Mouse (Mus musculus) forebrain, embryonic 12.5 days (tissue): ENCODE measurements at regions not wholly inside any gene's neighbourhood (a gene's known extent, or its start where the extent isn't known, plus 50 kb on each side); places are given as distances from the start of the nearest gene placed in this dataset.
"Not testable (repeated sequence)": the region's sequence is repeated elsewhere in the genome, so short reads cannot be mapped to it uniquely, and the experiment has no call there.

ENCODE experiments used
- ATAC-seq: fragments of 200-750 bp; cut with Nextera tagmentation; 2 replicates; pipeline ENCODE4 v1.8.0; 2017; ENCODE audit warnings: moderate TSS enrichment; ENCODE audit not compliant: low FRiP score
- H3K27ac ChIP-seq: fragments of 300-500 bp; sonication (generic); 2 replicates; pipeline ENCODE4 v1.5.1; 2016; ENCODE audit warnings: mild to moderate bottlenecking
- H3K27me3 ChIP-seq: fragments of 300-500 bp; sonication (generic); 2 replicates; pipeline ENCODE4 v1.6.1; 2016; ENCODE audit warnings: mild to moderate bottlenecking
- H3K36me3 ChIP-seq: fragments of 300-500 bp; sonication (generic); replicated peaks from 2 replicates; pipeline ENCODE4 v1.6.1; 2016; ENCODE audit warnings: mild to moderate bottlenecking
- H3K4me1 ChIP-seq: fragments of 300-500 bp; sonication (generic); 2 replicates; pipeline ENCODE4 v1.6.1; 2016
- H3K4me2 ChIP-seq: fragments of 300-500 bp; sonication (generic); 2 replicates; pipeline ENCODE4 v1.6.1; 2016; ENCODE audit warnings: mild to moderate bottlenecking, moderate library complexity
- H3K4me3 ChIP-seq: fragments of 300-500 bp; sonication (generic); replicated peaks from 2 replicates; pipeline ENCODE4 v1.5.1; 2016; ENCODE audit warnings: mild to moderate bottlenecking
- H3K9ac ChIP-seq: fragments of 300-500 bp; sonication (generic); 2 replicates; pipeline ENCODE4 v1.6.1; 2016; ENCODE audit warnings: mild to moderate bottlenecking
- H3K9me3 ChIP-seq: fragments of 300-500 bp; sonication (generic); 2 replicates; pipeline ENCODE4 v1.6.1; 2016
- WGBS: fragments of 180-500 bp; shearing (Covaris S2); methylation state at CpG from one replicate; pipeline ENCODE4 v1.1.7; 2016; 5-methylcytosine and 5-hydroxymethylcytosine counted together

DNA sequence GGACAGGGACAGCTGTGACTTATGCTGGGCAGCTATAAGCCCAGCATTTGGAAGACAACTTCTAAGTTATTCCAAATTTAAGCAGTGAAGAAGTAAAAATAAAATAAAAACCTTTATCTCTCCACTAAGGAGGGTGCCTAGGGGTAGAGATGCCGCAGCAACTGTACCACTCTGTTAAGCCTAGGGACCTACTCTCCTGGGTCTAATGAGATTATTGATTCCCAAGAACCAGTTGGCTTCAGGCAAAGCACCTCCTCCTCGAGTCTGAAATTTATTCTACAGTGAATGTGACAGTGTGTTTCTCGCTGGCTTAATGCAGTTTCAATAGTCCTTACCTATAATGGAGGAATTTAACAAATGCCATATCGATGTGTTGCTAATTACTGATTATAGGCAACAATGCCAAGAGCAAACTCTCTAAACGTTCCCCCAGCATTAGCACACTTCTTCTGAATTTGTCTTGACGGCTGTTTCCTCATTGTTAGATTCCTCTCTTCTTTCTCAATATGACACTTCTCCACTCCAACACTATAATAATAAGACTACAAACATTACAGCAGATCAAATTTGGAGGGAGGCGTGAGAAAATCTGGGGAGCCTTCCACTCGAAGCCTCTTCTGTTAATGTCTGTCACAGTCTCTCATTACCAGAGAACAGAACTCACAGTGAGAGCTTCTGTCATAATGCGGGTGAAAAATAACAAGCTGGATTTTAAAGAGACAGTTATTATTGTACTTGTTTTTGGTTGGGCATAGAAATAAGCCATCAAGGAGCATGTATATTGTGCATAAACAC lies 112.6 kb upstream of the Nabp1 start:
- no peak overlapping the region for H3K9ac ChIP-seq
- ATAC-seq, result 0 out of 2 replicates have a peak, but pooled peaks have one; percentile 4
- no peak overlapping the region for H3K4me2 ChIP-seq
- H3K27me3 ChIP-seq, result no peaks in the 10 kb centered on the region; the same call in 1 of the 2 replicates
- H3K27ac ChIP-seq, result no peak overlapping the region
- H3K4me3 ChIP-seq, result no peak overlapping the region
- 50% methylated on average over 9 of the region's 9 CpGs for WGBS
- no peaks in the 10 kb centered on the region for H3K9me3 ChIP-seq
- H3K36me3 ChIP-seq, result no peaks in the 10 kb centered on the region
- peaks cover 10% of the 10 kb centered on the region; the same call in 1 of the 2 replicates for H3K4me1 ChIP-seq

- peaks cover 11% of the 10 kb centered on the region for H3K4me1 ChIP-seq
- H3K27me3 ChIP-seq, result no peaks in the 10 kb centered on the region
- H3K9ac ChIP-seq, result no peak overlapping the region
- WGBS, result 75% methylated on average over 3 of the region's 3 CpGs
- no peak for ATAC-seq
- H3K4me2 ChIP-seq, result no peak overlapping the region
- H3K27ac ChIP-seq, result no peak overlapping the region
- H3K9me3 ChIP-seq, result no peaks in the 10 kb centered on the region
- H3K4me3 ChIP-seq, result no peak overlapping the region
- H3K36me3 ChIP-seq, result no peaks in the 10 kb centered on the region
Measured at GRCm38 (mm10) chr1:51584925-51585424, 106.8 kb upstream of the Nabp1 start.

DNA sequence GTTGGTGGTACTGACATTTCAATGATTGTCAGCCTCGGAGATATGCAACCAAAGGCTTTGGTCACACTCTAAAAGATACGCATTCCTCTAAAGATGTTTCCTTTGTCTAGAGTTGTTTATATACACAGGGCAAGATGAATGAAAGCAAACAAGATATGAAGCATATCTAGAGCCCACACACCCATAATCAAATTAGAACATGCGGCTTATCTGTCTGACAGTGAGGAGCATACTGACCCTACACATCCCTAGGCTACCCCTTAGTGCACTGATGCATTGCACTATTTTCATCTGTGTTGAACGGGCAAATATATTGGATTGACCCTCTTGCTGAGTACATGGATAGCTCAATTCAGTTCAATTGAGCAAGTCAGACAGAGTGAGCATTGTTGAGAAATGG lies 105.6 kb upstream of the Nabp1 start:
- Histone ChIP-seq H3K36me3 (no peaks in the 10 kb centered on the region), H3K4me1 (peaks cover 16% of the 10 kb centered on the region), H3K9ac (no peak overlapping the region), H3K9me3 (no peaks in the 10 kb centered on the region), H3K4me3 (no peak overlapping the region), H3K4me2 (no peak overlapping the region), H3K27me3 (no peaks in the 10 kb centered on the region), H3K27ac (no peak overlapping the region)
- 90% methylated on average over 4 of the region's 4 CpGs for WGBS
- ATAC-seq, result no peak

GRCm38 (mm10) chr1:51580074-51580473 lies 101.8 kb upstream of the Nabp1 start:
- H3K27me3 ChIP-seq, result no peaks in the 10 kb centered on the region
- no peak overlapping the region for H3K4me2 ChIP-seq
- 4% methylated on average over 7 of the region's 7 CpGs for WGBS
- H3K27ac ChIP-seq, result no peak overlapping the region
- ATAC-seq, result no peak
- H3K9ac ChIP-seq, result no peak overlapping the region
- peaks cover 16% of the 10 kb centered on the region for H3K4me1 ChIP-seq
- no peaks in the 10 kb centered on the region for H3K9me3 ChIP-seq
- H3K36me3 ChIP-seq, result no peaks in the 10 kb centered on the region
- H3K4me3 ChIP-seq, result no peak overlapping the region

GRCm38 (mm10) chr1:51577701-51578100 lies 99.5 kb upstream of the Nabp1 start:
- H3K9me3 ChIP-seq, result no peaks in the 10 kb centered on the region
- no peak overlapping the region for H3K27ac ChIP-seq
- no peaks in the 10 kb centered on the region for H3K36me3 ChIP-seq
- H3K4me2 ChIP-seq, result no peak overlapping the region
- no peak overlapping the region for H3K9ac ChIP-seq
- no peak for ATAC-seq
- H3K4me3 ChIP-seq, result no peak overlapping the region
- 94% methylated on average over 2 of the region's 2 CpGs for WGBS
- H3K27me3 ChIP-seq, result no peaks in the 10 kb centered on the region
- H3K4me1 ChIP-seq, result peaks cover 16% of the 10 kb centered on the region

GRCm38 (mm10) chr1:51572314-51573078 lies 94.3 kb upstream of the Nabp1 start:
- 90% methylated on average over 8 of the region's 8 CpGs for WGBS
- H3K4me3 ChIP-seq, result no peak overlapping the region

GRCm38 (mm10) chr1:51569625-51570024 lies 91.4 kb upstream of the Nabp1 start:
- no peaks in the 10 kb centered on the region for H3K27me3 ChIP-seq
- 91% methylated on average over 4 of the region's 4 CpGs for WGBS
- H3K4me2 ChIP-seq, result no peak overlapping the region
- H3K9ac ChIP-seq, result no peak overlapping the region
- ATAC-seq, result no peak
- H3K4me3 ChIP-seq, result no peak overlapping the region
- H3K27ac ChIP-seq, result no peak overlapping the region
- no peaks in the 10 kb centered on the region for H3K9me3 ChIP-seq
- H3K36me3 ChIP-seq, result no peaks in the 10 kb centered on the region
- no peaks in the 10 kb centered on the region for H3K4me1 ChIP-seq

More at GRCm38 (mm10) chr1:51572314-51573078, 94.3 kb upstream of the Nabp1 start:
- Histone ChIP-seq H3K4me1 (no peaks in the 10 kb centered on the region), H3K9ac (no peak overlapping the region), H3K27me3 (no peaks in the 10 kb centered on the region), H3K4me2 (no peak overlapping the region), H3K36me3 (no peaks in the 10 kb centered on the region), H3K27ac (no peak overlapping the region), H3K9me3 (no peaks in the 10 kb centered on the region)
- ATAC-seq, result no peak

DNA sequence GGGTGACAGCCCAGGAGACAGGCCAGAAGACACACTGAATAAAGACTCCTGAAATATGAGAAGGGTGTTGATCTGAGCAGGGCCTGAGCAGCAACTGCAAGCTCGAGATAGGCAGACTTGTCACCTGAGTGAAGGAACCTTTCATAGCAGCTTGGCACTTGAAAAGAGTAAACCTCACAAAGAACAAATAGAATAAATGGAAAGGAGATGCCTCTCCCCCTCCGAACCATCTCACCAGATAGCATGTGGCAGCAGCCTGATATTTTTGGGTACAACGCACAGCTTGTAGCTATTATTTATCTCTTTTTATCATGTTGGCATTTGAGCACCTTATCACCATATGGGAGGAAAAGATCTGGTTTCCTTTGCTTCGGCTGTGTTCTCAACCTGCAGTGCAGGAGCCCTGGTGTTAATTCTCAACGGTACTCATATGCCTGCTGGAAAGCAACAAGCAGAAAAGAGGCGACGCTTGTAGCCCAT lies 88.0 kb upstream of the Nabp1 start:
- Histone ChIP-seq H3K4me1 (no peaks in the 10 kb centered on the region), H3K4me3 (no peak overlapping the region), H3K36me3 (no peaks in the 10 kb centered on the region), H3K9ac (no peak overlapping the region), H3K27ac (no peak overlapping the region), H3K4me2 (no peak overlapping the region), H3K9me3 (no peaks in the 10 kb centered on the region), H3K27me3 (no peaks in the 10 kb centered on the region)
- no peak for ATAC-seq
- WGBS, result 74% methylated on average over 7 of the region's 7 CpGs

DNA sequence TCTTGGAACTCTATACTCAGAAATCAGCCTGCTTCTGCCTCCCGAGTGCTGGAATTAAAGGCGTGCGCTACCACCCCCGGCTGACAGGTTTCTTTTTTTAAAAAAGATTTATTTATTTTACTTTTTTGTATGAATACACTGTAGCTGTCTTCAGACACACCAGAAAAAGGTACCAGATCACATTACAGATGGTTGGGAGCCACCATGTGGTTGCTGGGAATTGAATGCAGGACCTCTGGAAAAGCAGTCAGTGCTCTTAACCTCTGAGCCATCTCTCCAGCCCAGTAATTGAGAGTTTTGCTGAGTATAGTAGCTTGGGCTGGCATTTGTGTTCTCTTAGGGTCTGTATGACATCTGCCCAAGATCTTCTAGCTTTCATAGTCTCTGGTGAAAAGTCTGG lies 78.4 kb upstream of the Nabp1 start:
- H3K9ac ChIP-seq, H3K27me3 ChIP-seq, H3K9me3 ChIP-seq, H3K4me3 ChIP-seq, H3K36me3 ChIP-seq, ATAC-seq, H3K4me2 ChIP-seq, H3K4me1 ChIP-seq, H3K27ac ChIP-seq: not testable (repeated sequence)
- WGBS, result 97% methylated on average over 4 of the region's 4 CpGs

- Histone ChIP-seq H3K36me3 (no peaks in the 10 kb centered on the region), H3K4me1 (no peaks in the 10 kb centered on the region), H3K4me3 (no peak overlapping the region), H3K9ac (no peak overlapping the region), H3K4me2 (no peak overlapping the region), H3K9me3 (no peaks in the 10 kb centered on the region), H3K27ac (no peak overlapping the region), H3K27me3 (no peaks in the 10 kb centered on the region)
- 80% methylated on average over 6 of the region's 6 CpGs for WGBS
- no peak for ATAC-seq
Measured at GRCm38 (mm10) chr1:51553738-51554137, 75.5 kb upstream of the Nabp1 start.

DNA sequence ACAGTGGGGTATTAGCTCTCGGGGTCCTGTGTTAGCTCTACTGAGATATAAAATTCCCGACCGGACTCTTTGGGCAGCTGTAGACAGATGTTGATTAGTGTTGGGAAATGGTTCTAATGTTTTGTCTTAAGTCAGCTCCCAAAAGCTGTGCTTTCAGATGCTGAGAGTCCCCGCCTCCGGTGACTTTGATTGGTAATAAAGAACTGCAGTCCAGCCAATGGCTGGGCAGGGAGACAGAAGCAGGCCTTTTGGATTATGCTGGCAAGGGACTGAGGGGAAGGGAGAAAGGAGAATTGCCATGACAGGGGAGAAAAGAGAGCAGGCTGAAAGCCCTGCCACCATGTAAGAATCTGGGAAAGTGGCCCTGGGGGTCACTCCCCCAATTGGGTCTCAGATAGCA lies 73.4 kb upstream of the Nabp1 start:
- Histone ChIP-seq H3K27ac (no peak overlapping the region), H3K27me3 (no peaks in the 10 kb centered on the region), H3K36me3 (no peaks in the 10 kb centered on the region), H3K9ac (no peak overlapping the region), H3K4me1 (no peaks in the 10 kb centered on the region), H3K4me3 (no peak overlapping the region), H3K4me2 (no peak overlapping the region), H3K9me3 (no peaks in the 10 kb centered on the region)
- ATAC-seq, result no peak
- WGBS, result 64% methylated on average over 5 of the region's 5 CpGs

DNA sequence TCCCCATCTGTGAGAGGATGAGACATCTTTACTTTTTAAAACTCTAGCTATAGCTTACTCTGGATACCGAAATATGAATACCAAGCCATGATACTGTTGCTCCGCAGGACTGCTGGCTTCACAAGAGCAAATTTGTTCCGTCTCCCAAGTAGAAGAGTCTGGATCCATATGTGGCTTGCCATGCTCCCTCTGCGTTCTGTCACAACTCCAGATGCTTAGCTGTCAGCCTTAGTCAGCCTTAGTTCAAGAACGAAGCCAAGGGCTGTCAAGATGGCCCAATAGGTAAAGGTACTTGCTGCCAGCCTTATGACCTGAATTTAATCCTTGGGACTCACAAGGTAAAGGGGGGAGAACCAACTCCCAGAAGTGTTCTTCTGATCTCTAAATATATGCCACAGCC lies 64.6 kb upstream of the Nabp1 start:
- Histone ChIP-seq H3K4me2 (no peak overlapping the region), H3K27ac (no peak overlapping the region), H3K27me3 (no peaks in the 10 kb centered on the region), H3K4me3 (no peak overlapping the region), H3K36me3 (no peaks in the 10 kb centered on the region), H3K9ac (no peak overlapping the region), H3K9me3 (no peaks in the 10 kb centered on the region), H3K4me1 (no peaks in the 10 kb centered on the region)
- 95% methylated on average over 5 of the region's 5 CpGs for WGBS
- ATAC-seq, result no peak
